Mouse (Mus musculus) lung, postnatal 0 days (tissue): Measurements from ENCODE around the gene Ly6g.

Experiments
- CTCF ChIP-seq: IDR thresholded peaks from 2 replicates; pipeline ENCODE4 v1.5.1; 2016; ENCODE audit warnings: antibody characterized with exemption, mild to moderate bottlenecking
- EP300 ChIP-seq: IDR thresholded peaks from 2 replicates; pipeline ENCODE4 v1.6.1; 2016; ENCODE audit warnings: antibody characterized with exemption, mild to moderate bottlenecking, control low read depth

DNA sequence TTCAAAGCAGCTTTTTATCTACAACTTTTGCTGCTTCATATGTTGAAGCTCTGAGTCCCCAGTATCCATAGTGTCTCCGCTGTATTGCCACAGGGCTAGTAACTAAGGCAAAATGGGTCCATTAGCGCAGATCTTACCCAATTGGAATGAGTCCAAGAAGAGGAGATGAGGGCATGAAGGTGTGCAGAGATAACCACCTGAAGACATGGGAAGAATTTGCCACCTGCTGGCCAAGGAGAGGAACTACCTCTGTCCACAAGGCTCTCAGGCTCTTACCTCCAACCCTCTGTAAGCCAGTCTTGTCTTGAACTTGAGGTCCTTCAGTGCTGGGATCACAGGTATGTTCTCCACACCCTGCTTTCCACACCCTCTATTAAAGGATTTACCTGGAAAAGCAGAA lies 34.1 kb downstream of the Ly6g start:
- no peak for TF ChIP-seq EP300
- peak; percentile 73 for TF ChIP-seq CTCF
